Mouse (Mus musculus) bone marrow macrophage, adult 2 months (primary cell): ENCODE measurements around the gene Ifi47.

ENCODE experiments used
- CTCF ChIP-seq: IDR thresholded peaks from 2 replicates; pipeline ENCODE4 v1.5.1; 2012; ENCODE audit warnings: low read depth, mild to moderate bottlenecking, low read length, moderate library complexity
- POLR2A ChIP-seq: IDR thresholded peaks from 2 replicates; pipeline ENCODE4 v1.6.1; 2012; ENCODE audit warnings: mild to moderate bottlenecking, low read depth, low read length, borderline replicate concordance

- no peak for TF ChIP-seq CTCF
- no peak for TF ChIP-seq POLR2A
Measured at GRCm38 (mm10) chr11:49077012-49077411, 625 bp downstream of the Ifi47 start.
